Mouse (Mus musculus) ES-Bruce4 (cell line): ENCODE results near the gene Aff3. TPM values are rescaled to one million over a fixed set of nuclear protein-coding genes. Genes with fewer than 3 reads are reported as not detected.

Source experiments
- H3K27ac ChIP-seq: 2 replicates; pipeline ENCODE4 v1.5.1; 2012; ENCODE audit warnings: low read length, inconsistent platforms; ENCODE audit not compliant: insufficient read depth
- H3K27me3 ChIP-seq: 2 replicates; pipeline ENCODE4 v1.6.1; 2012; ENCODE audit warnings: mild to moderate bottlenecking, low read length, inconsistent platforms; ENCODE audit not compliant: control insufficient read depth, poor library complexity, insufficient read depth, severe bottlenecking
- H3K36me3 ChIP-seq: 2 replicates; pipeline ENCODE4 v1.6.1; 2012; ENCODE audit warnings: inconsistent platforms, mild to moderate bottlenecking, low read length, moderate library complexity; ENCODE audit not compliant: control insufficient read depth, poor library complexity, insufficient read depth, severe bottlenecking
- H3K4me1 ChIP-seq: one replicate; pipeline ENCODE4 v1.8.1; 2011; ENCODE audit warnings: low read length; ENCODE audit not compliant: control insufficient read depth, insufficient read depth
- H3K4me3 ChIP-seq: 2 replicates; pipeline ENCODE4 v1.5.1; 2011; ENCODE audit warnings: low read depth, mild to moderate bottlenecking, low read length
- H3K9ac ChIP-seq: 2 replicates; pipeline ENCODE4 v1.6.1; 2012; ENCODE audit warnings: low read depth, mild to moderate bottlenecking, inconsistent platforms; ENCODE audit not compliant: poor library complexity, severe bottlenecking
- H3K9me3 ChIP-seq: replicated peaks from 2 replicates; pipeline ENCODE4 v1.6.1; 2012; ENCODE audit warnings: mild to moderate bottlenecking, low read length, inconsistent platforms; ENCODE audit not compliant: control insufficient read depth, poor library complexity, insufficient read depth, severe bottlenecking
- CTCF ChIP-seq: IDR thresholded peaks from one replicate; pipeline ENCODE4 v1.8.1; 2011; ENCODE audit warnings: low read depth, low read length
- EP300 ChIP-seq: IDR thresholded peaks from 2 replicates; pipeline ENCODE4 v1.6.1; 2011; ENCODE audit warnings: low read depth, low read length; ENCODE audit not compliant: insufficient read depth
- POLR2A ChIP-seq: IDR thresholded peaks from one replicate; pipeline ENCODE4 v1.8.1; 2011; ENCODE audit warnings: low read length; ENCODE audit not compliant: insufficient read depth
- polyA plus RNA-seq: library from polyadenylated mRNA; stranded (reverse); fragments of >200 nt; gene quantifications from 2 replicates; pipeline ENCODE4 v1.2.4, GENCODE M21; 2011; ENCODE audit warnings: low read depth; ENCODE audit not compliant: missing spikeins, insufficient read depth, insufficient read length

Aff3 gene
- polyA plus RNA-seq, 1 experiment, result 9.2 TPM

DNA sequence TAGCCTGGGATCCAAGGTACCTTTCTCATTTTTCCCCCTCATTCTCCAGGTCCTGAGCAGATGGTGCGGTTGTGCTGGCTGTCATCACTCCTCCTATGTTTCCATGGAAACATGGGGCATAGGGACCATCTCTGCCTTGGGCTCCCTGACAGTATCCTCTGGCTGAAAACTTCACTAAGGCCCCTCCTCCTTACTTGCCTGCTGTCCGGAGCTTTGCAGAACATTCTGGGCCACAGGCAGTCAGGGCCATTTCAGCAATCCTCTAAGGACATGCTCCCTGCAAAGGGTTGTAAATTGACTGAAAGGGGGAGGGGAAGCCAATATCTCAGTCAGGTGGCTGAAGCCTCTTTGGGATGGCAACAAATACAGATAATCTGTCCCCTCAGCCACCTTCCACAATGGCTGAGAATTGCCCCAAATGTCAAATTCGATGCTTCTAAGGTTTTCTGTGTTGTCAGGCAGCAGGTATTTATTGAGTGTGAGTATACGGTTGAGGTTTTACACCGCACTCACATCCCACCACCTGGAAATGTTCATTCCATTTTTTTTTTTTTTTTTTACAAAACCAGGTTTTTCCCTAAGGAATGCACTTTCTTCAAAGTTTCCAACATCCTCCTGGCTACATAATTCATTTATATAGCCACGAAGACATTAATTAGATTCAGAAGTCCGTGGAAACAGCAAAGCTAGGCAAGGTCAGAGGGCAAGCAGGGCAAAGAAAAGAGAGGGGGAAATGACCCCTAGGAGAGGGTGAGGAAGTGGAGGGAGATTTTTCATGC lies 33.1 kb downstream of the Aff3 start:
- no peaks in the 10 kb centered on the region for H3K9me3 ChIP-seq
- H3K4me3 ChIP-seq, result no peak overlapping the region
- H3K36me3 ChIP-seq, result no peaks in the 10 kb centered on the region
- no peaks in the 10 kb centered on the region; the same call in 1 of the 2 replicates for H3K27me3 ChIP-seq
- H3K27ac ChIP-seq, result no peak overlapping the region
- no peak overlapping the region for H3K9ac ChIP-seq
- peaks cover 1% of the 10 kb centered on the region for H3K4me1 ChIP-seq
- no peak for TF ChIP-seq EP300
- no peak for TF ChIP-seq POLR2A
- TF ChIP-seq CTCF, result no peak

DNA sequence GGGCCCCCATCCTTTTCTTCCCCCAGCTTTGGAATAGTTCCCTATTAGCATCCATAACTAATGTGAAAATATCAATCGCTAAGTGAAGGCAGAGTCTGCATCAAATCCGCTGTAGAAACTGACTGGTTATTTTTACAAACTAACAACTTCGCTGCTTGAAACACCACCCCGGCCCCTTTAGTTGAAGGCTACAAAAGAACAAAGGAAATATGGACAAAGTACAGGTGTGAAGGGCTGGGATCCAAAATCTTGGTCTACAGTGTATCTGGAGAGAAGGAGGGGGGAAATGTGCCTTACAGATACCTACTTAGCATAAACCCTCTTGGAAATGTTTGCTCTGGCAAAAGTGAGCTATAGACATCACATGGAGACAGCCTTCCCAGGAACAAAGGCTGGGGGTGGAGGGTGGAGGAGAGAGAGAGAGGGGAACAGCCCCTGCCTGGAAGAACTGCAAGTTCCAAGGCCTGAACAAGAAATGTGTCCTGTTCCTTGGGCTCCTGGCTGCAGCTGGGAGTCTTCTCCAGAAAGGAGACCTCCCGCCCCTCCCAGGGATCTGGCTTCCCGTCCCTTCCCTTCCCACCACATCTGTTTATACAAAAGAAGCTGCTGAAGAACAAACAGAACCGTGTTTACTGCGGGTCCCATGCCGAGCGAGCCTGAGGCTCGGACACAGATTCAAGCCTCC lies 35.7 kb downstream of the Aff3 start:
- Histone ChIP-seq H3K9ac (peak overlapping the region; percentile 76; the same call in 1 of the 2 replicates), H3K36me3 (no peaks in the 10 kb centered on the region), H3K4me1 (peaks cover 1% of the 10 kb centered on the region), H3K27ac (peak overlapping the region; percentile 8; the same call in 1 of the 2 replicates), H3K4me3 (no peak overlapping the region), H3K9me3 (no peaks in the 10 kb centered on the region), H3K27me3 (peaks cover 8% of the 10 kb centered on the region; the same call in 1 of the 2 replicates)
- no peak for TF ChIP-seq EP300
- TF ChIP-seq POLR2A, result no peak
- no peak for TF ChIP-seq CTCF

- Histone ChIP-seq H3K27ac (no peak overlapping the region), H3K4me3 (no peak overlapping the region), H3K36me3 (no peaks in the 10 kb centered on the region), H3K9me3 (no peaks in the 10 kb centered on the region), H3K9ac (peak overlapping the region; percentile 76), H3K27me3 (peaks cover 8% of the 10 kb centered on the region; the same call in 1 of the 2 replicates), H3K4me1 (peaks cover 1% of the 10 kb centered on the region)
- TF ChIP-seq CTCF (no peak), EP300 (no peak), POLR2A (no peak)
These were observed 36.3 kb downstream of the Aff3 start for GRCm38 (mm10) chr1:38628426-38628825.

DNA sequence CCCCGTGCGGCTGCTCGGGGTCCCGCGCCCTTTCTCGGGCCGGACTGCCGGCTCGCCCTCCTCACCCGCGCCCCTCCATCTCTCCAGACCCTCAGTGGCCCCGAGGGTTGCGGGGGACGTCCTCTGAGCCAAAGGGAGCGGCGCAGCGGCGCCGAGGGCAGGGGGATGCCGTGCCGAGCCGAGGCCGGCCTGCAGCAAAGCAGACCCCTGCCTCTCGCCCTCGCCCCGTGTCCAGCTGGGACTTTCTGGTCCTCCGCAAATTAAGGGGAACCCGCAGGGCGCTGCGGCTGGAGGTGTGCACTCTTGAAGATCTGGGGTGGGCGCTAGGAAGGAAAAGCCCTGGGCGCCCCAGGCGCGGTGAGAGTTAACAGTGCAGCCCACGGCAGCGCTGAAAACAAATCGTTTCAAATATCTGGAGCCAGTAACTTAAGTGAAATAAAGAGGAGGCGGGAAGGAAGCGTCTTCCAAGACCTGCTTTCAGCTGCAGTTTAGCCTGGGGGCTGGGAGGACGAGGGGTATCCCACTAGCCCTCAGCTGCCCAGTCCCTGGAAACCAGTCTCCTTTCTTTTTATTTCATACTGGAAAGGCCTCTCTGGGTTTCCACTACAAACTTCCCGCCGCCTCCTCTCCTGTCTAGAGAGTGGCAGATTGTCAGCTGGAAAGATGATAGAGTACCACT lies 36.9 kb downstream of the Aff3 start:
- H3K9ac ChIP-seq, result peak overlapping the region; percentile 76
- peaks cover 1% of the 10 kb centered on the region for H3K4me1 ChIP-seq
- no peaks in the 10 kb centered on the region for H3K9me3 ChIP-seq
- peaks cover 8% of the 10 kb centered on the region; the same call in 1 of the 2 replicates for H3K27me3 ChIP-seq
- no peak overlapping the region for H3K27ac ChIP-seq
- peak overlapping the region; percentile 63 for H3K4me3 ChIP-seq
- H3K36me3 ChIP-seq, result no peaks in the 10 kb centered on the region
- TF ChIP-seq CTCF (no peak), POLR2A (no peak), EP300 (no peak)

DNA sequence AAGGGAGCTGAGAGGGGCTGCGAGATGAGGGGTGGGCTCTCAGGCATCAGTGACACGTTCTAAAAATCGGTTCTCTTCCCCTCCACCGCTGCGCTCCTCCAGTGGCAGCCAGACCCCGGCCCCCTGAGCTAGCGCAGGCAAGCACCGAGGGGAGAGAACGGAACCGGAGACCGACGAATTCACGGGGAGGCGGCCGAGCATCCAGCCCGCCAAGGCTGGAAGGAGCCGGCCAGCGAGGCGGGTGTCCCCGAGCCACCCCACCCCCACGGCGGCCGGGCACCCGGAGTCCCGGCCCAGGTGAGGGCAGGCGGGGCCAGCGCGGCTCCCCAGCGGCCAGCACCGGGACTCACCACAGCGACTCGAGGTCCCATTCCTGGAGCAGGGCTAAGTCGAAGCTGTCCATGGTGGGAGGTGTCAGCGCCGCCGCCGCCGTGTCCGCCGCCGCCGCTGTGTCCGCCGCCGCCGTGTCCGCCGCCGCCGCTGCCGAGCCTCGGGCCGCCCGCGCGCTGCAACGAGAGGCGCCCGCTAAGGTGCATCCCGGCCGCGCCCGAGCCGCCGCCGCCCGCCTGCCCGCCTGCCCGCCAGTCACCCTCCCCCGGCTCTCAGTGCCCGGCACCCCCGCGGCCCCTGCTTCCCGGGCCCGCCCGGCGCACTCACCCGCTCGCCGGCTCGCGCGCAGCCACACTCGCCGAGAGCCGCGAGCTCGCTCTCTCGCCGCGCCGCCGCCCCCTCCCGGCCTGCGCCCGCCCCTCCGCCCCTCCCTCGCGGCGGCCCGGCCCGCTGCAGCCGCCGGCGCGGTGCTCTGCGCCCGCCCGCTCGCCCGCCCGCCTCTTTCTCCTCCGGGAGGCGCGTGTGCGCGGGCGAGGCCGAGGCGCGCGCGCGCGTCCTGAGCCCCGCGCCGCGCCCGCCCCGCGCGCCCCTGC lies 37.8 kb downstream of the Aff3 start:
- peak overlapping the region; percentile 76 for H3K9ac ChIP-seq
- H3K4me1 ChIP-seq, result peaks cover 5% of the 10 kb centered on the region
- H3K9me3 ChIP-seq, result no peaks in the 10 kb centered on the region
- TF ChIP-seq CTCF (no peak), POLR2A (no peak), EP300 (no peak)
- H3K27me3 ChIP-seq, result peaks cover 8% of the 10 kb centered on the region; the same call in 1 of the 2 replicates
- no peaks in the 10 kb centered on the region for H3K36me3 ChIP-seq
- no peak overlapping the region for H3K27ac ChIP-seq
- peak overlapping the region; percentile 85 for H3K4me3 ChIP-seq
